Mouse (Mus musculus) ES-Bruce4 (cell line): ENCODE measurements around the gene Asic1.

Experiments
- CTCF ChIP-seq: IDR thresholded peaks from one replicate; pipeline ENCODE4 v1.8.1; 2011; ENCODE audit warnings: low read depth, low read length
- EP300 ChIP-seq: IDR thresholded peaks from 2 replicates; pipeline ENCODE4 v1.6.1; 2011; ENCODE audit warnings: low read depth, low read length; ENCODE audit not compliant: insufficient read depth
- POLR2A ChIP-seq: IDR thresholded peaks from one replicate; pipeline ENCODE4 v1.8.1; 2011; ENCODE audit warnings: low read length; ENCODE audit not compliant: insufficient read depth

DNA sequence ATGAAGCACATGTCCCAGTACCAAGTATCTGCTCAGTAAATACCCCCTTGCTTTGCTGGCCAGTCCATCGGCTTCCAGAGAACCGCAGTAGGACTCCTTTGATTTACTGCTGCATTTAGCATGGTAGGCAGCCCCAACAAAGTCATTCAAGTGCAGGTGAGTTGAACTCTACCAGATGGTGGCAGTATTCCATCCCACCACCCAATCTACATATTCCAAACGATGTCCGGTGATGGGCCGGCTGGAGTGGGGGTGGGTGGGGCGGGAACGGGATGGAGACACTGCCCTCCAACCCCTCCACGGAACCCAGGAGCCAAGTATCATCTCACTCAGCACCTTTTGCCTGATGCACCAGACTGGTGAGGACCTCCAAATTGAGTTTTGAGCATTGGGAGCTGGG, 16.9 kb upstream of the Asic1 start:
- no peak for TF ChIP-seq POLR2A
- TF ChIP-seq EP300, result no peak
- no peak for TF ChIP-seq CTCF
